Mouse (Mus musculus) hindbrain, embryonic 10.5 days (tissue): ENCODE results near the gene Fth1. TPM values are rescaled to one million over a fixed set of nuclear protein-coding genes. Genes with fewer than 3 reads are reported as not detected.
A peak's percentile ranks its signal among the peaks of the same experiment; 100 is the strongest.
"Not testable (repeated sequence)": the region's sequence is repeated elsewhere in the genome, so short reads cannot be mapped to it uniquely, and the experiment has no call there.

Experiments used
- DNase-seq: peaks from one replicate; pipeline ENCODE4 v3.0.0-alpha.2; 2017; ENCODE audit warnings: low spot score
- H3K27ac ChIP-seq: fragments of 300-500 bp; sonication (generic); 2 replicates; pipeline ENCODE4 v1.5.1; 2016; ENCODE audit warnings: mild to moderate bottlenecking, moderate library complexity
- H3K27me3 ChIP-seq: fragments of 300-500 bp; sonication (generic); 2 replicates; pipeline ENCODE4 v1.6.1; 2016; ENCODE audit warnings: mild to moderate bottlenecking; ENCODE audit not compliant: poor library complexity, insufficient read depth, severe bottlenecking
- H3K36me3 ChIP-seq: fragments of 300-500 bp; sonication (generic); 2 replicates; pipeline ENCODE4 v1.6.1; 2016; ENCODE audit warnings: mild to moderate bottlenecking, moderate library complexity
- H3K4me1 ChIP-seq: fragments of 300-500 bp; sonication (generic); replicated peaks from 2 replicates; pipeline ENCODE4 v1.6.1; 2016; ENCODE audit warnings: mild to moderate bottlenecking
- H3K4me3 ChIP-seq: fragments of 300-500 bp; sonication (generic); 2 replicates; pipeline ENCODE4 v1.5.1; 2016; ENCODE audit warnings: mild to moderate bottlenecking, moderate library complexity
- H3K9me3 ChIP-seq: fragments of 300-500 bp; sonication (generic); 2 replicates; pipeline ENCODE4 v1.6.1; 2016; ENCODE audit warnings: mild to moderate bottlenecking, moderate library complexity
- WGBS: fragments of 180-500 bp; shearing (Covaris S2); methylation state at CpG from one replicate; pipeline ENCODE4 v1.1.7; 2016; 5-methylcytosine and 5-hydroxymethylcytosine counted together
- polyA plus RNA-seq: library from polyadenylated mRNA; unstranded; fragments of >200 nt; fragmentation: Nextera tagmentation; extraction: Ambion mirVana; gene quantifications from 2 replicates; pipeline ENCODE4 v1.2.1, GENCODE M21; 2016

The Fth1 gene
- 1,451 and 1,593 TPM in 2 replicates for polyA plus RNA-seq

GRCm38 (mm10) chr19:9980258-9980657 lies at the start of gene Fth1:
TSS of gene Fth1 (plus strand) at chr19:9980598.
- peaks cover 24% of the 10 kb centered on the region for H3K4me1 ChIP-seq
- H3K27ac ChIP-seq = peak within 1 kb of the TSS; percentile 95; the same call in 1 of the 2 replicates
- DNase-seq = no peak
- no peak within 1 kb of the TSS for H3K4me3 ChIP-seq
- H3K27me3 ChIP-seq = no peaks in the 10 kb centered on the region
- peaks cover 15% of the 10 kb centered on the region for H3K36me3 ChIP-seq
- 89% methylated on average over 4 of the region's 4 CpGs for WGBS
- H3K9me3 ChIP-seq = no peaks in the 10 kb centered on the region

GRCm38 (mm10) chr19:9931167-9931607 lies 49.2 kb upstream of the Fth1 start:
- DNase-seq, H3K4me3 ChIP-seq, H3K36me3 ChIP-seq, H3K27ac ChIP-seq, H3K9me3 ChIP-seq, H3K4me1 ChIP-seq, H3K27me3 ChIP-seq: not testable (repeated sequence)
- 77% methylated on average over 2 of the region's 2 CpGs for WGBS

- Histone ChIP-seq H3K36me3 (no peaks in the 10 kb centered on the region), H3K4me1 (0 out of 2 replicates have a peak, but pooled peaks cover 9% of the 10 kb centered on the region), H3K27ac (no peak overlapping the region), H3K27me3 (no peaks in the 10 kb centered on the region), H3K9me3 (peaks cover 3% of the 10 kb centered on the region; the same call in 1 of the 2 replicates), H3K4me3 (no peak overlapping the region)
- DNase-seq = no peak
- 73% methylated on average over 2 of the region's 2 CpGs for WGBS
Measured at GRCm38 (mm10) chr19:9933908-9934307, 46.5 kb upstream of the Fth1 start.

- no peaks in the 10 kb centered on the region for H3K27me3 ChIP-seq
- H3K27ac ChIP-seq = no peak overlapping the region
- DNase-seq = no peak
- no peaks in the 10 kb centered on the region for H3K36me3 ChIP-seq
- H3K4me3 ChIP-seq = no peak overlapping the region
- peaks cover 3% of the 10 kb centered on the region; the same call in 1 of the 2 replicates for H3K9me3 ChIP-seq
- 58% methylated on average over 5 of the region's 5 CpGs for WGBS
- peaks cover 30% of the 10 kb centered on the region for H3K4me1 ChIP-seq
Measured at GRCm38 (mm10) chr19:9936579-9936978, 43.8 kb upstream of the Fth1 start.

- Histone ChIP-seq H3K27ac (no peak overlapping the region), H3K36me3 (no peaks in the 10 kb centered on the region), H3K27me3 (no peaks in the 10 kb centered on the region), H3K4me1 (peaks cover 38% of the 10 kb centered on the region), H3K4me3 (no peak overlapping the region), H3K9me3 (peaks cover under 1% of the 10 kb centered on the region; the same call in 1 of the 2 replicates)
- no peak for DNase-seq
- 71% methylated on average over 5 of the region's 5 CpGs for WGBS
Measured at GRCm38 (mm10) chr19:9937428-9937827, 43.0 kb upstream of the Fth1 start.

GRCm38 (mm10) chr19:9938156-9938823 lies 42.1 kb upstream of the Fth1 start:
- WGBS = 80% methylated on average over 6 of the region's 6 CpGs
- H3K4me1 ChIP-seq = peaks cover 47% of the 10 kb centered on the region
- no peak overlapping the region for H3K27ac ChIP-seq
- no peak for DNase-seq
- H3K36me3 ChIP-seq = no peaks in the 10 kb centered on the region
- H3K27me3 ChIP-seq = no peaks in the 10 kb centered on the region
- H3K9me3 ChIP-seq = no peaks in the 10 kb centered on the region
- H3K4me3 ChIP-seq = no peak overlapping the region

GRCm38 (mm10) chr19:9938824-9939303 lies 41.5 kb upstream of the Fth1 start:
- peaks cover 50% of the 10 kb centered on the region for H3K4me1 ChIP-seq
- no peaks in the 10 kb centered on the region for H3K27me3 ChIP-seq
- H3K36me3 ChIP-seq = no peaks in the 10 kb centered on the region
- no peaks in the 10 kb centered on the region for H3K9me3 ChIP-seq
- no peak overlapping the region for H3K27ac ChIP-seq
- no peak for DNase-seq
- WGBS = 77% methylated on average over 13 of the region's 13 CpGs
- H3K4me3 ChIP-seq = no peak overlapping the region

- Histone ChIP-seq H3K9me3 (no peaks in the 10 kb centered on the region), H3K36me3 (no peaks in the 10 kb centered on the region), H3K4me1 (peaks cover 50% of the 10 kb centered on the region), H3K27me3 (no peaks in the 10 kb centered on the region), H3K27ac (peak overlapping the region; percentile 50), H3K4me3 (no peak overlapping the region)
- no peak for DNase-seq
- WGBS = 65% methylated on average over 7 of the region's 7 CpGs
Measured at GRCm38 (mm10) chr19:9939841-9940240, 40.6 kb upstream of the Fth1 start.

- DNase-seq = peak; percentile 60
- Histone ChIP-seq H3K27me3 (no peaks in the 10 kb centered on the region), H3K36me3 (no peaks in the 10 kb centered on the region), H3K9me3 (no peaks in the 10 kb centered on the region), H3K4me1 (peaks cover 45% of the 10 kb centered on the region), H3K4me3 (no peak overlapping the region), H3K27ac (peak overlapping the region; percentile 64)
- 11% methylated on average over 4 of the region's 4 CpGs for WGBS
Measured at GRCm38 (mm10) chr19:9940903-9941302, 39.5 kb upstream of the Fth1 start.

GRCm38 (mm10) chr19:9941809-9942208 lies 38.6 kb upstream of the Fth1 start:
- Histone ChIP-seq H3K27ac (peak overlapping the region; percentile 41; the same call in 1 of the 2 replicates), H3K9me3 (no peaks in the 10 kb centered on the region), H3K4me3 (no peak overlapping the region), H3K36me3 (no peaks in the 10 kb centered on the region), H3K4me1 (peaks cover 41% of the 10 kb centered on the region), H3K27me3 (no peaks in the 10 kb centered on the region)
- DNase-seq = no peak
- WGBS = 51% methylated on average over 1 of the region's 1 CpGs

GRCm38 (mm10) chr19:9942539-9943533 lies 37.6 kb upstream of the Fth1 start:
- Histone ChIP-seq H3K27me3 (no peaks in the 10 kb centered on the region), H3K36me3 (no peaks in the 10 kb centered on the region), H3K9me3 (no peaks in the 10 kb centered on the region), H3K4me3 (no peak overlapping the region), H3K4me1 (peaks cover 41% of the 10 kb centered on the region), H3K27ac (peak overlapping the region; percentile 41; the same call in 1 of the 2 replicates)
- DNase-seq = no peak
- WGBS = 63% methylated on average over 10 of the region's 10 CpGs

- WGBS = 91% methylated on average over 8 of the region's 8 CpGs
- H3K36me3 ChIP-seq = no peaks in the 10 kb centered on the region
- H3K9me3 ChIP-seq = no peaks in the 10 kb centered on the region
- DNase-seq = no peak
- no peak overlapping the region for H3K27ac ChIP-seq
- no peak overlapping the region for H3K4me3 ChIP-seq
- H3K27me3 ChIP-seq = no peaks in the 10 kb centered on the region
- peaks cover 26% of the 10 kb centered on the region for H3K4me1 ChIP-seq
Measured at GRCm38 (mm10) chr19:9945800-9946564, 34.4 kb upstream of the Fth1 start.
